Mouse (Mus musculus): ENCODE results near the gene Boc.

Gene Boc

DNA sequence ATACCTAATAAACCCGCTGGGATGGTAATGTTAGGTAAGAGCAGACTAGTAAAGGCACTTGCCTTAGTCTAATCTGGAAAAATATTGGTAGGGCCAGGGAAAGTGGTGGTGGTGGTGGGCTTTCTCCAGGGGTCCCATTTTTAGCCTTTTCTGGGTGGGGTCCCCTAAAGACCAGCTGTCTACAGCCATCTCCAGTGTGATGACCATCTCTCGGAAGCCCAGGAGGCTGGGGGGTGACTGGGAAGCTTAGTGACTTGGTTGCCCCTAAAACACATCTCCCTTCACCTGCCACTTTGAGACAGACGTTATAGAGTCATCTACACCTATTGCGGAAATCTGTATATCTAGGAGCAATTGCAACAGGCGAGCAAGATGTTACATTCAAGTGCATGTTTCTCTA is 6.0 kb downstream of the Boc start:
- no peak for DNase-seq (ENCODE audit: low spot score)

DNA sequence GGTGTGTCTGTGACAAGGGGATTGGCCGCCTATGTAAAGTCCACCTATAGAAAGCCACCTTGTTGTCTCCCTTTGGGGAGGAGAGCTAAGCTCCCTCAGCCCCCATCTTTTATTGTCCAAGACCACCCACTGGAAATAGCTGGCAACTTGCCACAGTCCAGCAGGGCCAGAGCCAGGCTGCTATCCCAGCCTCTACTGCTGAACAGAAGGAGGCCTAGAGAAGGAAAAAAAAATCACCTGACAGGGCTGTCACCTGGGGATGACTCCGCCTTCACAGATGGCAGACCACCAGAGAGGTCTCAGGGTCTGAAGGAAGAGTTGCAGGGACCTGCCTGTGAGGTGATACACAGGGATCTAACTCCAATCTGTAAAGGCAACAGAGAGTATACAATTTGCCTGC is 6.7 kb downstream of the Boc start:
- DNase-seq (ENCODE audit: low spot score), result no peak

DNA sequence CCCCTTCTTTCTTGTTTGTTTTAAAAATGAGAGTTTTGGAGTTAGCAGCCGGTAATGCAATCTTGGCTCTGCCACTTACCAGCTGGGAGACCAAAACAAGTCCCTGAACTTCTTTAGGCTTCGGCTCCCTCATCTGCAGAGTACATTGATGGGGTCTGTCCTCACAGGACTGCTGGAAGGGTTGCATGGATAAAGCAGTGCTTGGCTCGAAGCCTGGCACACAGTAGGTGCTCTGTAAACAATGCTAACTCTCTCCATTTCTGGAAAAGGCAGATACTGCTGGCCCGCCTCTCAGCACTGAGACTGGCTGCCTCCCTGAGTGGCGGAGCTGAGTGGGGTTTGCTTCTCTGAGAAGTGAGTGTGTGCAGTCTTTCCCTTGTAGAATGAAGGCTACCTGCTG is 7.2 kb downstream of the Boc start:
- DNase-seq (ENCODE audit: low spot score), result no peak

DNA sequence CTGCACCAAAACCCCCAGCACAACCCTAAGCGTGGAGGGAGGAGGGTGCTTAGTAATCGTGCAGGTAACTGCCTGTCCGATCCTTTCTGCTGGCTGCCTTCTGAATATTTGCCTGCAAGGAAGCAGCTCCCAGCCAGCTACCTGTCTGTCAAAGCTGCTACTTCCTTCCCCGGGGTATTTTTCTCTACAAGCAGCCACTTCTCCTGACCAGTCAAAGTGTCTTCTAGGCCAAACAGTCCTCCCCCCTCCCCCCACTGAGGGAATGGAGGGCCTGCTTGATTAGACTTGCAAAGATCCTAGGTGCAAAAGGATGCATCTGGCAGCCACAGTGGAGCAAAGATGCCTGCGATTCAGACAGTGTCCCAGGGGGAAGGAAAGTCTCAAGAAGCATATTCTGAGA is 7.9 kb downstream of the Boc start:
- no peak for DNase-seq (ENCODE audit: low spot score)

GRCm38 (mm10) chr16:44549867-44550679 is 8.6 kb downstream of the Boc start:
- no peak for DNase-seq (ENCODE audit: low spot score)

GRCm38 (mm10) chr16:44549381-44549780 is 9.3 kb downstream of the Boc start:
- no peak for DNase-seq (ENCODE audit: low spot score)

GRCm38 (mm10) chr16:44547976-44548375 is 10.7 kb downstream of the Boc start:
- no peak for DNase-seq (ENCODE audit: low spot score)

- DNase-seq (ENCODE audit: low spot score), result no peak
Measured at GRCm38 (mm10) chr16:44546831-44547230, 11.9 kb downstream of the Boc start.

GRCm38 (mm10) chr16:44545939-44546338 is 12.8 kb downstream of the Boc start:
- no peak for DNase-seq (ENCODE audit: low spot score)

- no peak for DNase-seq (ENCODE audit: low spot score)
Measured at GRCm38 (mm10) chr16:44545153-44545552, 13.5 kb downstream of the Boc start.

GRCm38 (mm10) chr16:44543098-44543497 is 15.6 kb downstream of the Boc start:
- no peak for DNase-seq (ENCODE audit: low spot score)

DNA sequence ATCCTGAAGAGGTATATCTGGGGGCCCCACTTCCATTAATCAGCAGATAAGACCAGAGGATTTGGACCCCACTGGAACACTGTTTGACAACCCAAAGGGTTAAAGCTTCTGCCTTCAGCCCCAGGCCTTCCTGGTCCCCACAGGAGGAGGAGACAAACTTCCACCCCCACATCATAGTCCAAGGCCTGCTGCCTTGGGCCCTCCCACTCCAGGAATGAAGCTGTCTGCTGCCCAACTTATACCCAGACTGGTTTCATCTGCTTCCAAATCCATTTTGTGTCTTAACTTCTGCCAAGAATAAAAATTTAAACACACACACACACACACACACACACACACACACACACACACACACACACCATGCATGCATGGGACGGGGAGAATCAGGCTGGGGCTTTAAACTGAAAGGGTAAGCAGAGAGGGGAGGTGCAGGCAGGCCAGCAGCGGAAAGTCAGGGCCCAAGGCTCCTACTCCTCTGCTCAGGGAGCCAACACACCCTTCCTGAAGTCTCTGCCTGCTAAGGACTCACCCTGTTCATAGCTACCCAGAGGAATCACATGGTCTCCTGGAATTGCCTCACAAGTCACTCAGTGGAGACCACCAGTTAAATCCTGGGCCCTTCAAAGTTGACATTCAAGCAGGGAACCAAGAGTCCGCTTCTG is 16.5 kb downstream of the Boc start:
- no peak for DNase-seq (ENCODE audit: low spot score)

DNA sequence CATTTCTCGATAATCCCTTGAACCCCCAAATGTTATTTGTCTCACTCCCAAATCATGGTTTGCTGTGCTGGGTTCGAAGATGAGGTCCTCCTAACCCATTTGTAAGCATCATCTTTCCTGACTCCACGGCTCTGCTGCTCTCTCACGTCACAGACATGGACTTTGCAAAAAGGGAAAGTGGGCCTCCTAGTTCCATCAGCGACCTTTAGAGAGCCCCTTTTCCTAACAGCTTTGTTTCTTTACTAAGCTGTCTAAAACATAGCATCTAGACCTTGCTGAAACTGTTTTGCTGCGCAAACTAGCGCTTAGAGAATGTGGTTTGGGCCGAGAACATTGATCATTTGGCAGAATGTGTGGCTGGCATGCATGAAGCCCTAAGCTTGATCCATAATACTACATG is 19.1 kb downstream of the Boc start:
- DNase-seq (ENCODE audit: low spot score), result no peak

DNA sequence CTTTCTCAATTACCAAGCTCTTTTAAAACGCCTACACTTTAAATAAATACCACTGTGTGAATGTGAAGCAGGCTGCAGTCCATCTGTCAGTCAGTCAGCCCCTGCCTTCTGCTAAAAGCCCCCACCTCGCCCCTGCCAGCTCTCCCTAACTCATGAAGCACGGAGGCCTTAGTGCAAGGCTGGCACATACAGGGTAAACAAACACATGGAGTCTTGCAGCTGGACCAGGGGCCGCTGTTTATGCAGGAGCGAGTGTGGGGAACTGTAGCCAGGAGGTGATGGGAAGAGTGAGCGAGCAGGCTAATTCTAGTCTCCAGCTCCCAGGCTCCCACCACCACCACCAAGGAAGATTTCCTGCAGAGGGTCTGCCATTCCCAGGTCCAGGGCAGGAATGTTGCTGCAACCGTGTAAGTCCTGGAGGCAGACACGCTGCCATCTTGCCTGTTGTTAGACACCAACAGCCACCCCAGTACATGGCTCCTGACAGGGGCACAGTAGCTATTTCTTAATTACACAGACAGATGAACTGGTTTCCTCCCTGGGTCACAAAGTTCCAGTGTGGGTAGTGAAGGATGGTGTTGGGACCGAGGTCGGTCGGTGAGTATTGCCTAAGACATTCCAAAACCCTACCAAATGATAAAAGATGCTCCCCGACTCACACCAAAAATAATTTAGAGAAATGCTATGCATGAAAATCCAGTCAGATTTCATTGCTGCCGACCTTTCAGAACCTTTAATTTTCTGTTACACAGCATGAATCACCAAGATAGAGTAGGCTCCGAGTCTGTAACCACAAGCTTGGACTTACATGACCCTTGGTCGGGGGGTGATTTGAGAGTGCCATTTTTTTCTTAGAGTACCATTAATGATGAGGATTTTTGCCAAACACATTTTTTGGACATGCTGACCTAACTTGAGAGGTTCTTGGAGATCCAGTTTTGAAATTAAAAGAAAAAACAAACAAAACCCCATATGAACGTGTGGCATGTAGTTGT is 20.0 kb downstream of the Boc start:
- DNase-seq (ENCODE audit: low spot score), result no peak

DNA sequence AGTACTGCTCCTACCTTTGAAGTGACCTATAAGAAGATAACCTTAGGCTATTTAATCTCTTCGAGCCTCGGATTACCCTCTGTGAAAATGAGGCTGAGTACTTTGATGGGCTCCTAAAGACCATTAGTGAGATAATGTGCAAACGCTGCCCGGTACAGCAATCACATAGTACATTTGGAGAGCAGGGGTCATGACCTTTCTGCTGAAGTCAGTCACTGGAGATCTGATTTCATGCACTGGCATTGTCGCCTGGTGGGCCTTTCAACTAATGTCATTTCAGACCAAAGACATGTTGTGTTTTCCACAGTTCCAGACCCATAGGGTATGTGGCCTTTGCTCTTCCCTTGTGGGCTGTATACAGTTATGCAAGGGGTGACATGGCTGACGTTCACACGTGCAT is 24.6 kb downstream of the Boc start:
- no peak for DNase-seq (ENCODE audit: low spot score)

- DNase-seq (ENCODE audit: low spot score), result no peak
Measured at GRCm38 (mm10) chr16:44533522-44533921, 25.2 kb downstream of the Boc start.

- DNase-seq (ENCODE audit: low spot score), result no peak
Measured at GRCm38 (mm10) chr16:44532851-44533250, 25.8 kb downstream of the Boc start.

- DNase-seq (ENCODE audit: low spot score), result no peak
Measured at GRCm38 (mm10) chr16:44531239-44531797, 27.4 kb downstream of the Boc start.

- no peak for DNase-seq (ENCODE audit: low spot score)
Measured at GRCm38 (mm10) chr16:44530829-44531228, 27.9 kb downstream of the Boc start.

DNA sequence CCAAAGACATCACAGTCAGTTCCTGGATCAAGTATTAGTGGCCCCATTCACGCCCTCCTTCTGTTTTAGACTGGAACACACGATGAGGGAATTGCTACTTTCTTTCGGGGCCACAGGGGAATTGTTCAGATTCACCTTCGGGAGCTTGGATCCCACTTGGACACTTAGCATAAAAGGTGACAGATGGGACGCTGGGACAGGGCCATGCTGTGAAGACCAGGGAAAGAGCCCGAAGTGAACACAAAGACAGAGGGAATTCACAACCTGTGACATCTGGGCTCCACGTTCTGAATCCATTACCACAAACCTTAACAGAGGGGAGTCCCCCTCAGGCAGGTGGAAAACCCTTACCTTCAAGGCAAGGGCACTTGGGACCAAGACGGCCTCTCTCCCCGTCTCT is 28.5 kb downstream of the Boc start:
- no peak for DNase-seq (ENCODE audit: low spot score)

DNA sequence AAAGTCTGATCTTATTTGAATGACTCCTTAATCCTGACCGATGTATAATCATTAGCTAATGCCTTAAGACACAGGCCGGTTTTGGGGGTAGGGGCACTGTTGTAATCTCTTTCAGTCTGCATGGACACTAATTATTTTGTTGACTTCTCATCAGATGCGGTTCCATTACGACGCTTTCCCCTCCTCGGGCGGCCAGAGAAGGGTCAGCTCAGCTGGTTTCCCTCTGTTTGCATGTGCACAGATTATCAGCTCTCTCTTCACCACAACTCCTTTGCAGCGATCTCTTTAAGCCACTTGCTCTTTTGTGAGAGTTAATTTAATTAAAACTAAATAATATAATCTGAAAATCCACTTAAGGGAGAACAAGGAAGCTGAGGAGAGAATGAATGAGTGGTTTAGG is 29.0 kb downstream of the Boc start:
- no peak for DNase-seq (ENCODE audit: low spot score)

DNA sequence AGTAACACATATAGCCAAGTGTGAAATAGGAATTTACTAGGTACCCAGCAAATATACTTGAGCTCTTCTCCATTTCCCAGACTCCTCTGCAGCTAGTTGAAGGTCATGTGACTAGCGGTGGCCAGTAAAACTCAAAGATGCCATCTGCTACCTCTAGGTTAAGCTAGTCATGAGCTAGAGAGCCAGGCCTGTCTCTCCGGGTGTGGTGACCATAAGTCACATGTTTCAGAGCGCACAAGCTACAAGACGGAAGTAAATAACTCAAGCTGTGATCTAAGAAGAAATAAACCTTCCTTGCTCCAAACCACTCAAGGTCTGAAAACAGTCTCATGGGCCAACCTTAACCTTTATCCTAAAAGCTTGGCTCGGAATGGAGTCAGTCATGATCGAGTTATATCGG is 29.7 kb downstream of the Boc start:
- DNase-seq (ENCODE audit: low spot score), result no peak

Measured in spleen, adult 12 weeks (tissue).